9 mouse cellular contexts compared by ENCODE assay signal in the genomic region with DNA sequence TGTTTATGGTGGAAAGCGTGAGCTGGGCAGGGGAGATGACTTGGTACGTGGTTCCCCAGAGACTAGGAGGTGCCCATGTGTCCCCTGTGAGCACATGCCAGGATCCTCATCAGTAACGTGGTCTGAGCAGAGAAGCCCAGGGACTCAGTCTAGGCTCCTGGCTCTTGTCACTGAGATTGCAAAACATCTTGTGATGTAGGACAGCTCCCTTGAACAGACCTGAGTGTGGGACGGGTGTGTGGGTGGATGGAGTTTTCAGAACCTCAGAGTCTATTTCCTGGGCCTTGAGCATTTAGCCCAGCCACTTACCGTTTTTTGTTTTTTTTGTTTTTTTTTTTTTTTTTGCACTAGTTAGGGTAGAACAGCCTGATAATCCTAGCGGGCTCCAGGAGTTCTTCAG. TPM values are rescaled to one million over a fixed set of nuclear protein-coding genes. Genes with fewer than 3 reads are reported as not detected.
A peak's percentile ranks its signal among the peaks of the same experiment; 100 is the strongest.
DNase-seq lines count a peak whose midpoint lies in the region; ATAC-seq and TF ChIP-seq lines count a peak whose summit lies in the region.
"Had no signal": no experiment of that assay in that cellular context is flagged by ENCODE, and none has a peak within 500 bp of the region (broad histone marks: within the 10 kb centered on the region; RNA-seq: fewer than 3 reads in every experiment).

No protein-coding gene starts in this region.

- peaks cover 6% of the 10 kb centered on the region; the same call in 1 of the 2 replicates for H3K36me3 ChIP-seq in kidney, postnatal 0 days (ENCODE audit: insufficient read depth, low read length)
- peaks cover 12% of the 10 kb centered on the region for H3K36me3 ChIP-seq in kidney, embryonic 16.5 days (ENCODE audit: insufficient read depth, low read length)
- peaks cover 59% of the 10 kb centered on the region for H3K36me3 ChIP-seq in G1E (replicated peaks)
- peaks cover 27% of the 10 kb centered on the region for H3K36me3 ChIP-seq in intestine, postnatal 0 days (ENCODE audit: control insufficient read depth, insufficient read depth)
- H3K36me3 ChIP-seq in midbrain, embryonic 16.5 days (ENCODE audit: control insufficient read depth, insufficient read depth, low read length) = peaks cover 5% of the 10 kb centered on the region; the same call in 1 of the 2 replicates

- no peak overlapping the region for H3K27ac ChIP-seq in kidney, postnatal 0 days
- no peak overlapping the region for H3K27ac ChIP-seq in kidney, embryonic 16.5 days (ENCODE audit: low read length)
- H3K27ac ChIP-seq in intestine, postnatal 0 days (ENCODE audit: low read depth, low read length) = no peak overlapping the region
- H3K27ac ChIP-seq in midbrain, embryonic 16.5 days (ENCODE audit: low read length) = no peak overlapping the region
- H3K27ac ChIP-seq: heart, embryonic 13.5 days had no signal

- peaks cover 19% of the 10 kb centered on the region; the same call in 1 of the 2 replicates for H3K4me1 ChIP-seq in kidney, postnatal 0 days (replicated peaks; ENCODE audit: insufficient read depth, low read length)
- peaks cover 20% of the 10 kb centered on the region for H3K4me1 ChIP-seq in kidney, embryonic 16.5 days (ENCODE audit: insufficient read depth, low read length)
- H3K4me1 ChIP-seq in G1E (ENCODE audit: insufficient read depth, low read depth, low read length) = peaks cover 66% of the 10 kb centered on the region
- 0 out of 2 replicates have a peak, but pooled peaks cover 19% of the 10 kb centered on the region for H3K4me1 ChIP-seq in intestine, postnatal 0 days (replicated peaks; ENCODE audit: control insufficient read depth, insufficient read depth, low read length)
- peaks cover 14% of the 10 kb centered on the region for H3K4me1 ChIP-seq in midbrain, embryonic 16.5 days (ENCODE audit: control insufficient read depth, insufficient read depth, low read length)

- H3K27me3 ChIP-seq in kidney, postnatal 0 days (ENCODE audit: insufficient read depth, low read length) = no peaks in the 10 kb centered on the region
- no peaks in the 10 kb centered on the region for H3K27me3 ChIP-seq in kidney, embryonic 16.5 days (ENCODE audit: insufficient read depth, low read length)
- H3K27me3 ChIP-seq in G1E (ENCODE audit: insufficient read depth, low read length) = peaks cover 10% of the 10 kb centered on the region
- H3K27me3 ChIP-seq in intestine, postnatal 0 days (replicated peaks; ENCODE audit: control insufficient read depth, insufficient read depth, low read length) = no peaks in the 10 kb centered on the region
- H3K27me3 ChIP-seq in midbrain, embryonic 16.5 days (ENCODE audit: control insufficient read depth, insufficient read depth, low read depth, low read length) = no peaks in the 10 kb centered on the region

- H3K9me3 ChIP-seq in kidney, postnatal 0 days (replicated peaks; ENCODE audit: low read length) = no peaks in the 10 kb centered on the region
- H3K9me3 ChIP-seq in kidney, embryonic 16.5 days (ENCODE audit: low read length) = no peaks in the 10 kb centered on the region
- no peaks in the 10 kb centered on the region for H3K9me3 ChIP-seq in G1E (replicated peaks)
- H3K9me3 ChIP-seq in intestine, postnatal 0 days (ENCODE audit: control insufficient read depth) = no peaks in the 10 kb centered on the region
- no peaks in the 10 kb centered on the region for H3K9me3 ChIP-seq in midbrain, embryonic 16.5 days (replicated peaks; ENCODE audit: control insufficient read depth, low read length, poor library complexity, severe bottlenecking)
- H3K9me3 ChIP-seq: heart, embryonic 13.5 days had no signal

- peak overlapping the region; percentile 90; the same call in 1 of the 2 replicates for H3K4me2 ChIP-seq in kidney, postnatal 0 days (ENCODE audit: low read length)
- H3K4me2 ChIP-seq in kidney, embryonic 16.5 days (replicated peaks; ENCODE audit: low read depth, low read length) = no peak overlapping the region
- H3K4me2 ChIP-seq in intestine, postnatal 0 days (replicated peaks; ENCODE audit: low read depth) = peak overlapping the region; percentile 96
- peak overlapping the region; percentile 75; the same call in 1 of the 2 replicates for H3K4me2 ChIP-seq in midbrain, embryonic 16.5 days (ENCODE audit: low read length)

- no peak for DNase-seq in kidney, postnatal 0 days (ENCODE audit: low spot score)
- no peak for DNase-seq in G1E (ENCODE audit: low spot score)
- DNase-seq in c-Kit-positive CD71-positive TER-119-positive erythroid progenitor cells, embryonic 14.5 days (ENCODE audit: low spot score) = no peak
- no peak for DNase-seq in cerebellum, adult 11 months
- no peak for DNase-seq in T-cell, adult 2 months (ENCODE audit: low spot score)

- no peak overlapping the region; the same call in 1 of the 2 replicates for H3K9ac ChIP-seq in kidney, postnatal 0 days (ENCODE audit: low read depth, low read length)
- no peak overlapping the region for H3K9ac ChIP-seq in kidney, embryonic 16.5 days (replicated peaks; ENCODE audit: low read length)
- H3K9ac ChIP-seq in intestine, postnatal 0 days (ENCODE audit: low read depth, low read length) = 0 out of 2 replicates have a peak overlapping the region, but pooled peaks have one; percentile 62
- no peak overlapping the region; the same call in 1 of the 2 replicates for H3K9ac ChIP-seq in midbrain, embryonic 16.5 days (ENCODE audit: low read depth, low read length)

- 63% methylated on average over 6 of the region's 6 CpGs for WGBS in kidney, postnatal 0 days
- 63% methylated on average over 6 of the region's 6 CpGs for WGBS in kidney, embryonic 16.5 days
- 71% methylated on average over 6 of the region's 6 CpGs for WGBS in intestine, postnatal 0 days
- WGBS in midbrain, embryonic 16.5 days = 86% methylated on average over 6 of the region's 6 CpGs

- ATAC-seq in kidney, postnatal 0 days (replicated peaks; ENCODE audit: low FRiP score, low read depth) = no peak
- no peak for ATAC-seq in kidney, embryonic 16.5 days (ENCODE audit: low FRiP score, low TSS enrichment)
- no peak for ATAC-seq in G1E (ENCODE audit: extremely low read depth, insufficient number of reproducible peaks, low FRiP score, poor library complexity, severe bottlenecking)
- ATAC-seq in intestine, postnatal 0 days = no peak
- ATAC-seq in midbrain, embryonic 16.5 days = no peak

- H3K4me3 ChIP-seq in kidney, postnatal 0 days (replicated peaks; ENCODE audit: low read depth, low read length) = no peak overlapping the region
- H3K4me3 ChIP-seq in kidney, embryonic 16.5 days (ENCODE audit: low read length) = no peak overlapping the region
- H3K4me3 ChIP-seq in G1E (ENCODE audit: low read depth, low read length) = peak overlapping the region; percentile 77; the same call in 1 of the 2 replicates
- H3K4me3 ChIP-seq in intestine, postnatal 0 days (ENCODE audit: low read depth, low read length) = no peak overlapping the region; the same call in 1 of the 2 replicates
- no peak overlapping the region for H3K4me3 ChIP-seq in midbrain, embryonic 16.5 days (ENCODE audit: low read depth, low read length)
- H3K4me3 ChIP-seq: heart, embryonic 13.5 days had no signal

- no peak for TF ChIP-seq CTCF in kidney, postnatal 0 days (IDR thresholded peaks at IDR 0.05; ENCODE audit: low read depth)
- no peak for TF ChIP-seq CTCF in G1E (IDR thresholded peaks at IDR 0.05; ENCODE audit: low read depth, low read length)
- TF ChIP-seq CTCF in intestine, postnatal 0 days (IDR thresholded peaks at IDR 0.05; ENCODE audit: low read depth) = no peak

RNA-seq across cellular contexts. Expression of a gene that starts 3.4 kb away (rescaled TPM):
- polyA plus RNA-seq in kidney, postnatal 0 days (2015; fragmentation: Nextera tagmentation; extraction: Ambion mirVana) = 48.0 and 51.5 TPM in 2 replicates
- 58.4 and 60.3 TPM in 2 replicates for polyA plus RNA-seq in kidney, embryonic 16.5 days (2015; fragmentation: Nextera tagmentation; extraction: Ambion mirVana)
- total RNA-seq in G1E (2014; fragmentation: Nextera tagmentation) (9.8 and 18.1 TPM in 2 replicates), G1E (2017) (10.5 and 11.8 TPM in 2 replicates)
- polyA plus RNA-seq in G1E (2012) = 33.6 and 39.0 TPM in 2 replicates
- 60.0 and 61.9 TPM in 2 replicates for polyA plus RNA-seq in intestine, postnatal 0 days (2015; fragmentation: Nextera tagmentation; extraction: Ambion mirVana)
- polyA plus RNA-seq in midbrain, embryonic 16.5 days (2015; fragmentation: Nextera tagmentation; extraction: Ambion mirVana) = 44.2 and 44.4 TPM in 2 replicates
